Mouse (Mus musculus) left cerebral cortex, adult 11 months (tissue): Measurements from ENCODE around the gene Prom1.

Source experiments
- DNase-seq: peaks from one replicate; pipeline ENCODE4 v3.0.0; 2022; ENCODE audit warnings: low spot score

Gene Prom1

DNA sequence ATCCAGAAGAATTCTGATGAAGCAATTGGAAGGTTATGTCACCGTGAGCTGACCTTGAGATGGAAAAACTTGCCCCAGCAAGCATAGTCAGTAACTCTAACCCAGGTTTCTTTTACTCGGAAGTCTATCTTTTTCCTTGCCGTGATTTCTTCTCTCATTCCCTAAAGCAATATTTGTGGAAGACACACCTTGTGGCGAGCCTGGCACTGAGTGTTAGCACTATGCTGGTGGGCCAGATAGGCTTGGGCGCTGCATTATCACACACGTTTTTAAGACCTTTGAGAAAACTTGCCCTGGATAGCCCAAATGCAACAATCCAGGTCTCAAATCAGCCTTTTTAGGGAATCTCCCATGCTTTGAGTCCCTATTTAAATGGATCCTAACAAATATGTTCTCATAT lies 127.7 kb downstream of the Prom1 start:
- no peak for DNase-seq

DNA sequence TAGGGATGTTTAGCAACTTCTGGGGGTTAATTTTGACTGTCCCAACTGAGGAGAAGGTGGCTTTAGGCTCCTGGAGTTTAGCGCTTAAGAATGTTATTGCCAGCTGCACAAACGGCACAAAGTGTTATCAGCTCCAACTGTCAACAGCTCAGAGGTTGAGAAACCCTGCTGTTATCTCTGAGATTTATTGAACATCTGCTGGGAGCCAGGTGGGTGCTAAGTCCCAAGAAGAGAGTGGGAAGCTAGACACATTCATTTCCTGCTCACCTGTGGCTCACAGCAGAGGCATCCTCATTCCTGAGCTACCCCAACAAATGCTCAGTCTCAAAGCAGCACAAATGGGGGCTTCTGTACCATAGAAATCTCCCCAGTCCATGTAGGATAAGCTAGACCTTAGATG lies 130.7 kb downstream of the Prom1 start:
- DNase-seq, result no peak

DNA sequence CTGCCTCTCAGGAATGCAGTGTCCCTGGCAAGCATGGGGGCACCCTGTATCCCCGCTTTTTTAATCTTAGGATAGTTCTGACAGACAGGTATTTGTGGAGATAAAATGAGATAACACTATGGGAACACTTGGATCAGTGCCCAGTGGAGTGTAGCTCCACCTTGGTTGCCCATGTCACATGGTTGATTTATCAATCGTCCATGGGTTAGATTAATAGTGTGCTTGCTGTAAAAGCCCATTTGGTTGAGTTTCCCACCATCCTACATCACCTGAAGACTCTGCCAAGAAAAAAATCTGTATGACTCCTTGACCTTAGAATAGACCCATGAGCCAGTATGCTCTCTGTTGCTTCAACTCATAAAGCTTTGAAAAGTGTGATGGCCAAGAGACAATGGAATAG lies 131.3 kb downstream of the Prom1 start:
- DNase-seq, result no peak

DNA sequence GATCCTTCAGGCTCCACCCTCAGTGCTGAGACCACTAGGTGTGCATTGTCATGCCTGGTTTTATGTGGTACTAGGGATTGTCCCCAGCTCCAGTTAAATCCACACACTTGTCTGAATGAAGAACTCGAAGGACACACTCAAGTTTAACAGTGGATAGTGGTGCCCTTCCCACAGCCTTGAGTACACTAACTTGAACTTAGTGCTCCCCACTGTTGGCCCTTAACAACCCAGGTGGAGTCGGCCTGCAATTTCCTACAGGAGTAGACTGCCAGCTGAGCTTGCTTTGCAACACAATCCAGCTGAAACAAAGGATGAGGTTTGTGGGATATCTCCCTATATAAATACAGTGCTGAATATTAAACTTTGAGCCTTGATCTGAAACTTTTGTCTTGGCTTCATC lies 133.2 kb downstream of the Prom1 start:
- DNase-seq, result no peak

DNA sequence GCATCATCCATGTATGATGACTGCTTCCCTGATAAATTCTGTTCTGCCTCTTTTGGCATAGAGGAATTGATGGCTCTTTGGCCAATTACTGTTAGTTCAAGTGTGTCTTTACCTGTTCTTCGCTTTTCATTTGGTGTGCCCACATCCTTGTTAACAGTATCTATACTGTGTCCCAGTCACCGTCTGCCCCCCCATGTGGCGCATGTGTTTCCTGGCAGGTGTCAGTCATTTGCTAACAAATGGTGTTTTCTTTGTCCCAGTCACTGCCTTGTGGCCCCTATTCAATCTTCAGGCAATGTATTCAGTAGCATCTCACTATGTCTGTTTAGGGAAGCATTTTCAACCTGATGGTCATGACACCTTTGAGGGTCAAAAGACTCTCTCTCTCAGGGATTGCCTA lies 140.8 kb downstream of the Prom1 start:
- no peak for DNase-seq

DNA sequence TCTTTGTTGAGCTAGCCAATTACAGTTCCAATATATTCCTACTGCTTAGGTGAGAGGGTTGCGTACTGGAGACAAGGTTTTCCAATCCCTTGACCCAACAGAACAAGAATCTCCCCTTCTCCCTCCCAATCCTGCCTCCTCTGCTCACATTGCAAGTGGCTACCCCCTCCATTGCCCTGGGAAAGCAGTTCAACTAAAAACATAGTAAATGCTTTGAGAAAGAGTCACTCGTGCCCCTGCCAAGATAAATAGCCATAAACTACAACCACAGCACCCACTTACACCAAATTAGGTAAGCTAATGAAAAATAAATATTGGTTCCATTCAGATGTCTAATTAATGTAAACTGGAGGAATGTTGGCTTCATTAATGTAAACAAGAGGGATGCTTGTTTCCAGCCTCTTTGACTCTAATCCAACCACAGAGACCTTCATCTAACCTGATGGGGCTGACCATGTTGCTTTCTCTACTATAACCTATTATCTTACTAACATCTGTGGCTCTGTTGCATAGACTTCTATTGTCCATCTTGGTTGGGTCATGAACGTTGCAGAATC lies 141.9 kb downstream of the Prom1 start:
- DNase-seq, result no peak

DNA sequence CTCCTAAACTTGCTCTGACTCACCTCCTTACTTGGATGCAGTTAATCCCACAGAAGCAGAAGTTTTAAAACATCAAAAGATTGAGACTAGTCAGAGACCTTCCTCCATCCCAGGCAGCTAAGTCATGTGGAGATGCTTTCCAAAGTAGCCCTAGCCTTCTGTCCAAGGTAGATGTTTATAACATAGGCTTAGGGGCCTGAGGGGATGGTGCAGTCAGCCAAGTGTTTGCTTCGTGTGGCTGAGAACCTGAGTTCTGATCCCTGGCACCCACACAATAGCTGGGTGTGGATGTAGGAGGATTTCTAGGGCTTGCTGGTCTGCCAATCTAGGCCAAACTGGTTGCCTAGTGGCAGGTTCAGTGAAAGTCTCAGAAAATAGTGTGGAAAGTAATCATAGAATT lies 148.6 kb downstream of the Prom1 start:
- no peak for DNase-seq

DNA sequence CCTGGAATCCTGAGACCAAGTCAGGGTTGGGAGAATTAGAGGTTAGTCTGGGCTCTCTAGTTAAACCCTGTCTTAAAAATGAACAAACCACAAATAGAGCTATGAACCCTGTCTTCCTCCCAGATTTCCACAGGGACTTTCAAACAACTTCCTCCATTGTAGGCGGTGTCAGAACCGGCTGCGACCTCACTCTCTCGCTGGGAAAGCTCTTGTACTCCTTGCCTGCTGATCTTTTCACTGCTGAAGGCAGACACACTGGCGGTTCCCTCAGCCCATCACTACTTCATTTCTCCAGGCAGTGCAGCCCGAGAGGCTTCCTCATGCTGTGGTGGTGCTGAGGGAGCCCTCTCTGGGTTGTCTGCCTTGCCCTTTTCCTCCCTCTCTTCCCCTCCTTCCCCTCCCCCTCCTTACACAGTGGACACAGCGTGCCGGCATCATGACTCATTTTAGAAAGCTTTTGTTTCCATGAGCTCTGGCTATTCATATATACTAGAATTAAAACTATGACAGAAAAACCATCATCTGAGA lies 153.0 kb downstream of the Prom1 start:
- DNase-seq, result no peak

DNA sequence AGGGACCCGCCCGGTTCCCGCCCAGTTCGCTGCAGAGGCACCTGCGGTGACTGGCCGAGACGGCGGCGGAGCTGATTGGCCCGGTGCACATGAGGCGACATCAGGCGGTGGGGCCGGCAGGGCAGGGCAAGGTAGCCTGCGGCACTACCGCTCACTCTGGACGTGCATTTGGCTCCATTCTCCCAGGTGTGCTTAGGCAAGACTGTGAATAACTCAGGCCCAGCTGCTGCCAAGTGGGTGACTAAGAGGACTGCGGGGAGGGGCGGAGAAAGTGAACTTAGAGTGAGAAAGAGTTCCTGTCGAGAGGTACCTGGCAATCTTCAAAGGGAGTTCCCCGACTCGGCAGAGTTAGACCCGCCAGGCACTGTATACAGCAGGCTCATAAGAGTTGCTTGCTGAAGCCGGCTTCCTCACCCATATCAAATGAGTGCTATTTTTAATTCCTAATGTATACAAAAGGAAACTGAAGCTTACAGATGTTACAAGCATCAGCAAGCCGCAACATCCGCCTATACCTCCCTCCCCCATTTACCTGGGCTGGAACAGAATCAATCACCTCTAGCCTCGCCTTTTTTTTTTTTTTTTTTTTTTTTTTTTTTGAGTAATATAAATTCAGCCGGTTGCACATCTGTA lies 153.6 kb downstream of the Prom1 start:
- peak; percentile 5 for DNase-seq

DNA sequence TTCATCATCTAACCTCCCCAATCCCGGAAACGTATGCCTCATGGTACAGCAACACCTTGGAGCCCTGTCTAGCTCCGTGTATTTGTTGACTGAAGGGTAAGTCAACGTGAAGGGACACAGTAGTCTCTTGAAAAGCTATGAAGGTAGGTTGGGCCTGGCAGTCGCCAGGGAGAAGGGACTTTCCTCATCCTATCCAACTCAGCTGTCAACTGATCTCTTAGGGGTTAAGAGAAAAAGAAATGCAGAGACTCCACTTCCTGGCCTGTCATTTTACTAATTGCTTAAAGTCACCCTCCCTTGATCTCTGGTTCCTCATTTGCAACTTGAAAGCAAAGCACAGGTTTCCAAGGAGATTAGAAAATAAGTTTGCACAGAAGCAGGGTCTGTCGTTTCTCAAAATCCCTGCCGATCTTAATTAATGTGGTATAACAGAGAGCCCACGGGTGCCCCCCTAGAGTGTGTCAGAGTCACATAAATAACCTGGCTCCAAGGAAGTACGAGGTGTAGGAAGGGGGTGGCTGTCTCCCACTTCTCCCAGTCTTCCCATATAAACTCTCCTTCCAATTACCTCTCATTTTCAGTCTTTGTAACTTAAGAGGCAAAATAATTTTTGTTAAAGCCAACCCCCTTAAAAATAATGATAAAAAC lies 154.4 kb downstream of the Prom1 start:
- DNase-seq, result no peak
